In genomic region chr13:86726695-86727094, GRCm38 (mm10) we compare ENCODE assay signal across 18 mouse cellular contexts.
"Had no signal": no experiment of that assay in that cellular context is flagged by ENCODE, and none has a peak within 500 bp of the region (broad histone marks: within the 10 kb centered on the region; RNA-seq: fewer than 3 reads in every experiment).

No protein-coding gene starts in this region.

- H3K4me2 ChIP-seq: liver, embryonic 15.5 days; lung, embryonic 14.5 days; neural tube, embryonic 13.5 days; neural tube, embryonic 15.5 days had no signal

- H3K27me3 ChIP-seq: liver, embryonic 15.5 days; neural tube, embryonic 13.5 days; neural tube, embryonic 15.5 days had no signal

- ATAC-seq: liver, postnatal 0 days; midbrain, embryonic 16.5 days had no signal

- H3K27ac ChIP-seq: liver, embryonic 15.5 days; midbrain, embryonic 10.5 days; neural tube, embryonic 13.5 days; neural tube, embryonic 15.5 days had no signal

- H3K4me3 ChIP-seq: liver, embryonic 15.5 days; midbrain, embryonic 10.5 days; myocyte; neural tube, embryonic 13.5 days; neural tube, embryonic 15.5 days had no signal

- H3K36me3 ChIP-seq: liver, embryonic 15.5 days; midbrain, embryonic 10.5 days; neural tube, embryonic 13.5 days; neural tube, embryonic 15.5 days had no signal

- H3K9me3 ChIP-seq: liver, embryonic 15.5 days; midbrain, embryonic 10.5 days; neural tube, embryonic 13.5 days; neural tube, embryonic 15.5 days had no signal

- H3K4me1 ChIP-seq: liver, embryonic 15.5 days; midbrain, embryonic 10.5 days; neural tube, embryonic 13.5 days; neural tube, embryonic 15.5 days had no signal

- H3K9ac ChIP-seq: liver, embryonic 15.5 days; liver, postnatal 0 days; lung, embryonic 14.5 days; neural tube, embryonic 13.5 days; neural tube, embryonic 15.5 days had no signal

- DNase-seq: liver, postnatal 0 days; lung, embryonic 14.5 days; lung, postnatal 10 days; lung, postnatal 4 days; retina, postnatal 1 day; right cerebral cortex, adult 18-20 months; right cerebral cortex, postnatal 25 days; right cerebral cortex, postnatal 4 days; spleen, adult 18-20 months; thymus, adult 18-20 months; thymus, postnatal 14 days; thymus, postnatal 36 days had no signal
